Mouse (Mus musculus) neutrophil, adult 59 days (primary cell): ENCODE data around the gene Rnf146. TPM values are rescaled to one million over a fixed set of nuclear protein-coding genes. Genes with fewer than 3 reads are reported as not detected.

ENCODE experiments used
- total RNA-seq, 2 experiments: library from RNA; stranded (reverse); gene quantifications; 1 replicate in 1 of 2; 2 replicates in 1 of 2; pipeline ENCODE4 v1.2.4; 2023

Rnf146 gene
- 10 to 100 TPM; 43.8 to 54.1 TPM for total RNA-seq

DNA sequence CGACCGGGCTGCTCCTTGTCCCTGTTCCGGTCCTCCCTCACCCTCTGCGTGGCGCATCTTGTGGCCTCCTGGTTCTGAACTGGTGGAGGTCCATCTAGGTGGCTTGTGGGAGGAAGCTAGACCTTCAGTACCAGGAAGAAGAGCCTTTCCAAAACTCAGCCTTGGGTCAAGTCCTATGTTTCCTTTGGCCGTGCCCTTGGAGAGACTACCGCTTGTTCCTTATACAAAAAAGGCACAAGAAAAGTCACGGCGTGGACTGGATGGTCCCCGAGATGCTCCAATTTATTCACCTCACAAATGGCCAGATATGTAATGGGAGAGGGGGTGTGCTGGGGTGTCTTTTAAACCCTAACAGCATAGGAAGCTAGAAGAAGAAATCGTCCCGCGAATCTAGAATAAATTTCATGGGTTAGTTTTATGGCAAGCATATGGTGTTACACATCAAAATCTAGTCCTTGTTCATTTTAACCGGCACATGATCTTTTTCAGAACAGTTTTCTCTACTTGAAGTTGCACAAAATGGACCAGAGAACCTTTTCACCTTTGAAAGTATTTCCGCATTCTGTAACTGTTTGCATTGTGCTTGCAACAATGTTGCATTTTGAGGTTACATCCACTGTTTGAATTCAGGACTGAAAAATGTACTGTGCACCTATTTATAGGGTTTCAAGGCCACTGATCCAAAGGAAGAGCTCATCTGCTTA lies at the start of gene Rnf146:
Gene Rnf146 (minus strand): TSS at position 246 of the 704 bp plus-strand sequence.

DNA sequence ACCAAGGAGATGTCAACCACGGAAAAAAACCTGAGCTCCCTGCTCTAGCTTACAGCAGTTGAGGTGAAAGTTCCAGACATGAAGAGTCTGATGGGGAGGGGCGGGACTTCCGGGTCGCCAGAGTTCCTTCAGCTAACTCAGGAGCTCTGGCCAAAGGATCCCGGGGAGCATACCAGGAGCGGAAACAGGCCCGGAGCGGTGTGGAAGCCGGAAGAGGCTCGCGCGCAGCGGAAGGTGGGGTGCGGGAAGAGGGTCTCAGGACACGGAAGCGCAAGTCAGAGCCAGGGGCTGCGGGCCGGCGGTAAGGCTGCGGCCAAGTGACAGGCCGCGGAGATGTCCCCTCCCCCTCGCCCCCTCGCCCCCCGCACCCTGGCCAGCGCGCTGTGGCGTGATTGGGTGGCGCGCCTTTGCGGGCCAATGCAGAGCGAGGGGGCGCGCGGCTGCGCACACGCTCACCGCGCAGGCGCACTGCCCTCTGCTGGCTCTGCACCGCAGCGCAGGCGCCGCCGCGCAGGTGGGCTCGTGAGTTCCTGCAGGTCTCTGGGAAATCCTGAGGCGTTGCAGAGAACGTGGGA lies 49.1 kb downstream of the Rnf146 start, which contains the start of gene Echdc1:
Gene Echdc1 (plus strand): TSS at position 103 of the 575 bp plus-strand sequence.

Other genes with a start within 250 kb of the Rnf146 start
- not detected for gene Soga3, start 218.6 kb downstream of the Rnf146 start, total RNA-seq
- gene Gm49353, start 163.5 kb downstream of the Rnf146 start, total RNA-seq: not detected
- not detected for gene 9330159F19Rik, start 150.8 kb downstream of the Rnf146 start, total RNA-seq
- 1 to 10 TPM; 5.1 to 6.2 TPM for gene Echdc1, start 49.3 kb downstream of the Rnf146 start, total RNA-seq
- not detected for gene Rspo3, start 173.4 kb upstream of the Rnf146 start, total RNA-seq